ENCODE assay signal across 20 mouse cellular contexts in the genomic region with DNA sequence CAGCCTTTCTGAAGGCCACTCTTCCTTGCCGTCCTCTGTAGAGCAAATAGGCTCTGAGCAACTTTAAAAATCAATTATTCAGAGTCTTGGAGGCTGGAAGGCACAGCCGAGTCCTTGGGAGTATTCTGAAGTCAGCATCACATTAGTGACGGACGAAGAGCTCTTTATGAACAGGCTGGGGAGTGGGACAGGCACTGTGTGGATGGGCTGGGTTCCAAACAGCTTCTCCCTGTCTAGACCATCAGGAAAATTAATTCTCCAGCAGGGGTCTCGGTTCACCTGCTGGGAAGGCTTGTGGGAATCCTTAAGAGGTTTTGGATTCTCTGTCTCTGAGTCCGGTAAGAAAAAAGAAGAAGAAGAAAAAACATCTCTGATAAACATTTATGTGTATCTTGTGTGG.
DNase-seq lines count a peak whose midpoint lies in the region; ATAC-seq and TF ChIP-seq lines count a peak whose summit lies in the region.
"Had no signal": no experiment of that assay in that cellular context is flagged by ENCODE, and none has a peak within 500 bp of the region (broad histone marks: within the 10 kb centered on the region; RNA-seq: fewer than 3 reads in every experiment).

No protein-coding gene starts in this region.

- H3K9me3 ChIP-seq in embryonic facial prominence, embryonic 13.5 days, result no peaks in the 10 kb centered on the region
- H3K9me3 ChIP-seq in embryonic facial prominence, embryonic 10.5 days, result no peaks in the 10 kb centered on the region
- H3K9me3 ChIP-seq in kidney, postnatal 0 days (replicated peaks; ENCODE audit: low read length), result no peaks in the 10 kb centered on the region
- H3K9me3 ChIP-seq in hindbrain, postnatal 0 days (ENCODE audit: low read length), result no peaks in the 10 kb centered on the region
- H3K9me3 ChIP-seq: embryonic facial prominence, embryonic 15.5 days; heart, embryonic 12.5 days had no signal

- no peaks in the 10 kb centered on the region for H3K27me3 ChIP-seq in embryonic facial prominence, embryonic 13.5 days
- H3K27me3 ChIP-seq in embryonic facial prominence, embryonic 10.5 days (replicated peaks; ENCODE audit: low read depth, poor library complexity, severe bottlenecking), result no peaks in the 10 kb centered on the region
- no peaks in the 10 kb centered on the region for H3K27me3 ChIP-seq in kidney, postnatal 0 days (ENCODE audit: insufficient read depth, low read length)
- no peaks in the 10 kb centered on the region for H3K27me3 ChIP-seq in hindbrain, postnatal 0 days (ENCODE audit: insufficient read depth, low read length)
- H3K27me3 ChIP-seq: embryonic facial prominence, embryonic 15.5 days; heart, embryonic 12.5 days had no signal

- no peak for DNase-seq in embryonic facial prominence, embryonic 10.5 days (ENCODE audit: low spot score)
- no peak for DNase-seq in kidney, postnatal 0 days (ENCODE audit: low spot score)
- DNase-seq in kidney, adult 18-20 months, result no peak
- DNase-seq in NIH3T3 (ENCODE audit: low read depth), result peak; percentile 4
- DNase-seq in hindbrain, postnatal 0 days (ENCODE audit: low spot score), result peak; percentile 39
- no peak for DNase-seq in layer of hippocampus, adult 18-20 months (ENCODE audit: low spot score in 2 of 2)
- DNase-seq: adrenal gland, postnatal 14 days; cerebellum, adult 8-10 months; heart, postnatal 4 days; kidney, postnatal 25 days; lung, postnatal 4 days; thymus, postnatal 36 days had no signal

- peak; percentile 16; the same call in 1 of the 2 replicates for TF ChIP-seq CTCF in kidney, postnatal 0 days (IDR thresholded peaks at IDR 0.05; ENCODE audit: low read depth)
- no peak for TF ChIP-seq CTCF in hindbrain, postnatal 0 days (IDR thresholded peaks at IDR 0.05; ENCODE audit: low read depth)

- no peak overlapping the region for H3K9ac ChIP-seq in embryonic facial prominence, embryonic 13.5 days
- no peak overlapping the region for H3K9ac ChIP-seq in kidney, postnatal 0 days (ENCODE audit: low read depth, low read length)
- H3K9ac ChIP-seq in hindbrain, postnatal 0 days (replicated peaks; ENCODE audit: low read length), result no peak overlapping the region
- H3K9ac ChIP-seq: embryonic facial prominence, embryonic 15.5 days; heart, embryonic 12.5 days; lung, embryonic 14.5 days had no signal

- H3K27ac ChIP-seq in embryonic facial prominence, embryonic 13.5 days, result 0 out of 2 replicates have a peak overlapping the region, but pooled peaks have one; percentile 14
- H3K27ac ChIP-seq in embryonic facial prominence, embryonic 10.5 days (replicated peaks), result no peak overlapping the region
- no peak overlapping the region for H3K27ac ChIP-seq in kidney, postnatal 0 days
- no peak overlapping the region for H3K27ac ChIP-seq in hindbrain, postnatal 0 days
- H3K27ac ChIP-seq: embryonic facial prominence, embryonic 15.5 days had no signal

- no peak for ATAC-seq in embryonic facial prominence, embryonic 13.5 days (ENCODE audit: insufficient number of reproducible peaks, insufficient read depth, low FRiP score, low TSS enrichment, low read depth)
- ATAC-seq in kidney, postnatal 0 days (replicated peaks; ENCODE audit: low FRiP score, low read depth), result no peak
- no peak for ATAC-seq in hindbrain, postnatal 0 days
- ATAC-seq: activated CD4-positive, CD25-positive, alpha-beta regulatory T cell, adult 4 months; intestine, postnatal 0 days; midbrain, embryonic 16.5 days had no signal

- 44% methylated on average over 6 of the region's 6 CpGs for WGBS in embryonic facial prominence, embryonic 13.5 days
- 69% methylated on average over 6 of the region's 6 CpGs for WGBS in embryonic facial prominence, embryonic 10.5 days
- 53% methylated on average over 6 of the region's 6 CpGs for WGBS in kidney, postnatal 0 days
- WGBS in hindbrain, postnatal 0 days, result 15% methylated on average over 6 of the region's 6 CpGs

- no peak overlapping the region for H3K4me2 ChIP-seq in embryonic facial prominence, embryonic 13.5 days
- H3K4me2 ChIP-seq in kidney, postnatal 0 days (ENCODE audit: low read length), result no peak overlapping the region
- H3K4me2 ChIP-seq in hindbrain, postnatal 0 days (ENCODE audit: low read depth, low read length), result no peak overlapping the region
- H3K4me2 ChIP-seq: embryonic facial prominence, embryonic 15.5 days; heart, embryonic 12.5 days; liver, embryonic 11.5 days; lung, embryonic 14.5 days had no signal

- H3K4me3 ChIP-seq in embryonic facial prominence, embryonic 13.5 days, result no peak overlapping the region
- no peak overlapping the region for H3K4me3 ChIP-seq in embryonic facial prominence, embryonic 10.5 days
- H3K4me3 ChIP-seq in kidney, postnatal 0 days (replicated peaks; ENCODE audit: low read depth, low read length), result no peak overlapping the region
- no peak overlapping the region for H3K4me3 ChIP-seq in hindbrain, postnatal 0 days (ENCODE audit: low read length)
- H3K4me3 ChIP-seq: embryonic facial prominence, embryonic 15.5 days; heart, embryonic 12.5 days had no signal

- H3K36me3 ChIP-seq in embryonic facial prominence, embryonic 13.5 days, result no peaks in the 10 kb centered on the region
- H3K36me3 ChIP-seq in embryonic facial prominence, embryonic 10.5 days (replicated peaks), result no peaks in the 10 kb centered on the region
- H3K36me3 ChIP-seq in kidney, postnatal 0 days (ENCODE audit: insufficient read depth, low read length), result no peaks in the 10 kb centered on the region
- H3K36me3 ChIP-seq in hindbrain, postnatal 0 days (ENCODE audit: insufficient read depth, low read length), result no peaks in the 10 kb centered on the region
- H3K36me3 ChIP-seq: embryonic facial prominence, embryonic 15.5 days; heart, embryonic 12.5 days had no signal

- H3K4me1 ChIP-seq in embryonic facial prominence, embryonic 13.5 days, result peaks cover 8% of the 10 kb centered on the region; the same call in 1 of the 2 replicates
- 0 out of 2 replicates have a peak, but pooled peaks cover 9% of the 10 kb centered on the region for H3K4me1 ChIP-seq in embryonic facial prominence, embryonic 10.5 days
- no peaks in the 10 kb centered on the region for H3K4me1 ChIP-seq in kidney, postnatal 0 days (replicated peaks; ENCODE audit: insufficient read depth, low read length)
- H3K4me1 ChIP-seq in hindbrain, postnatal 0 days (ENCODE audit: insufficient read depth, low read length), result 0 out of 2 replicates have a peak, but pooled peaks cover 5% of the 10 kb centered on the region
- H3K4me1 ChIP-seq: embryonic facial prominence, embryonic 15.5 days; heart, embryonic 12.5 days had no signal

Comparison
In these comparisons a context has a peak if more than half of its experiments do, and no peak if none do; other contexts are left out.
1. DNase-seq: peak in NIH3T3 (single experiment) and hindbrain, postnatal 0 days (single experiment); none in embryonic facial prominence, embryonic 10.5 days (single experiment), kidney, postnatal 0 days (single experiment), kidney, adult 18-20 months (single experiment) and layer of hippocampus, adult 18-20 months (0 of 2).